Mouse (Mus musculus) C2C12 (cell line): ENCODE measurements at regions not wholly inside any gene's neighbourhood (a gene's known extent, or its start where the extent isn't known, plus 50 kb on each side); places are given as distances from the start of the nearest gene placed in this dataset.

Source experiments
- H3K27me3 ChIP-seq: one replicate; pipeline ENCODE4 v1.6.1; 2011; ENCODE audit not compliant: control insufficient read depth, insufficient read depth, insufficient read length
- H3K36me3 ChIP-seq: one replicate; pipeline ENCODE4 v1.6.1; 2011; ENCODE audit not compliant: control insufficient read depth, insufficient read depth
- H3K4me3 ChIP-seq: one replicate; pipeline ENCODE4 v1.5.1; 2011; ENCODE audit warnings: mild to moderate bottlenecking, control low read depth; ENCODE audit not compliant: poor library complexity, insufficient read depth, severe bottlenecking
- H3K79me2 ChIP-seq: one replicate; pipeline ENCODE4 v1.6.1; 2011; ENCODE audit not compliant: control insufficient read depth, insufficient read depth
- H3K79me3 ChIP-seq: one replicate; pipeline ENCODE4 v1.6.1; 2011; ENCODE audit warnings: low read depth, control low read depth
- H3ac ChIP-seq: one replicate; pipeline ENCODE3; 2011; ENCODE audit warnings: low read depth; ENCODE audit not compliant: control insufficient read depth, insufficient read length
- CEBPB ChIP-seq: IDR thresholded peaks from one replicate; pipeline ENCODE4 v1.6.1; 2011; ENCODE audit warnings: low read depth, mild to moderate bottlenecking, control low read depth, moderate library complexity
- CTCF ChIP-seq: IDR thresholded peaks from one replicate; pipeline ENCODE4 v1.5.1; 2011; ENCODE audit not compliant: control insufficient read depth, insufficient read depth, insufficient read length
- FOSL1 ChIP-seq: IDR thresholded peaks from one replicate; pipeline ENCODE4 v1.8.0; 2011; ENCODE audit warnings: mild to moderate bottlenecking, low read length; ENCODE audit not compliant: poor library complexity, insufficient read depth, severe bottlenecking
- MAX ChIP-seq: IDR thresholded peaks from one replicate; pipeline ENCODE4 v1.6.1; 2011; ENCODE audit warnings: mild to moderate bottlenecking, control low read depth
- MYOD1 ChIP-seq: IDR thresholded peaks from one replicate; pipeline ENCODE4 v1.6.1; 2011; ENCODE audit warnings: low read depth; ENCODE audit not compliant: control insufficient read depth, insufficient read length
- MYOG ChIP-seq: IDR thresholded peaks from one replicate; pipeline ENCODE4 v1.6.1; 2011; ENCODE audit not compliant: control insufficient read depth, insufficient read length; ENCODE audit errors: extremely low read depth
- USF1 ChIP-seq: IDR thresholded peaks from one replicate; pipeline ENCODE4 v1.6.1; 2011; ENCODE audit warnings: low read depth, mild to moderate bottlenecking, control low read depth, moderate library complexity

- Histone ChIP-seq H3K27me3 (no peaks in the 10 kb centered on the region), H3K36me3 (no peaks in the 10 kb centered on the region), H3K4me3 (no peak overlapping the region), H3ac (no peak overlapping the region), H3K79me3 (no peaks in the 10 kb centered on the region), H3K79me2 (no peaks in the 10 kb centered on the region)
- TF ChIP-seq MYOD1 (no peak), USF1 (no peak), MAX (no peak), FOSL1 (no peak), MYOG (no peak), CTCF (no peak), CEBPB (no peak)
Measured at GRCm38 (mm10) chr7:111297174-111297902, 214.5 kb upstream of the Eif4g2 start.

GRCm38 (mm10) chr7:111283411-111283955 lies 200.7 kb upstream of the Eif4g2 start:
- no peaks in the 10 kb centered on the region for H3K36me3 ChIP-seq
- no peaks in the 10 kb centered on the region for H3K79me2 ChIP-seq
- no peak for TF ChIP-seq MYOD1
- no peak for TF ChIP-seq MYOG
- no peak for TF ChIP-seq MAX
- TF ChIP-seq USF1 = no peak
- no peak for TF ChIP-seq FOSL1
- no peak for TF ChIP-seq CEBPB
- no peak overlapping the region for H3ac ChIP-seq
- peaks cover 4% of the 10 kb centered on the region for H3K27me3 ChIP-seq
- H3K4me3 ChIP-seq = no peak overlapping the region
- H3K79me3 ChIP-seq = no peaks in the 10 kb centered on the region

- Histone ChIP-seq H3K36me3 (no peaks in the 10 kb centered on the region), H3K79me2 (no peaks in the 10 kb centered on the region), H3K79me3 (no peaks in the 10 kb centered on the region), H3ac (no peak overlapping the region), H3K4me3 (no peak overlapping the region), H3K27me3 (peaks cover 4% of the 10 kb centered on the region)
- TF ChIP-seq FOSL1 (no peak), MAX (no peak), MYOD1 (no peak)
Measured at GRCm38 (mm10) chr7:111282314-111282713, 199.5 kb upstream of the Eif4g2 start.

GRCm38 (mm10) chr7:111277703-111278102 lies 194.9 kb upstream of the Eif4g2 start:
- H3ac ChIP-seq = no peak overlapping the region
- no peak for TF ChIP-seq MYOD1
- no peak for TF ChIP-seq FOSL1
- no peak for TF ChIP-seq USF1
- no peak for TF ChIP-seq CTCF
- TF ChIP-seq MAX = no peak
- no peak for TF ChIP-seq MYOG
- TF ChIP-seq CEBPB = no peak
- H3K79me3 ChIP-seq = no peaks in the 10 kb centered on the region
- no peaks in the 10 kb centered on the region for H3K36me3 ChIP-seq
- H3K79me2 ChIP-seq = no peaks in the 10 kb centered on the region
- H3K4me3 ChIP-seq = no peak overlapping the region
- H3K27me3 ChIP-seq = peaks cover 4% of the 10 kb centered on the region

- H3K36me3 ChIP-seq = no peaks in the 10 kb centered on the region
- H3ac ChIP-seq = no peak overlapping the region
- H3K27me3 ChIP-seq = peaks cover 2% of the 10 kb centered on the region
- H3K4me3 ChIP-seq = no peak overlapping the region
- no peaks in the 10 kb centered on the region for H3K79me3 ChIP-seq
- TF ChIP-seq CEBPB (no peak), CTCF (no peak), USF1 (no peak), MYOD1 (no peak)
- no peaks in the 10 kb centered on the region for H3K79me2 ChIP-seq
Measured at GRCm38 (mm10) chr7:111273839-111274238, 191.0 kb upstream of the Eif4g2 start.

- TF ChIP-seq MAX (no peak), CEBPB (no peak), MYOG (no peak), CTCF (no peak), FOSL1 (no peak), MYOD1 (no peak), USF1 (no peak)
- Histone ChIP-seq H3K36me3 (no peaks in the 10 kb centered on the region), H3K79me2 (no peaks in the 10 kb centered on the region), H3K27me3 (no peaks in the 10 kb centered on the region), H3ac (no peak overlapping the region), H3K4me3 (no peak overlapping the region), H3K79me3 (no peaks in the 10 kb centered on the region)
Measured at GRCm38 (mm10) chr7:111270874-111271273, 188.0 kb upstream of the Eif4g2 start.
